Mouse (Mus musculus): Measurements from ENCODE around the gene Ubap1l. TPM values are rescaled to one million over a fixed set of nuclear protein-coding genes. Genes with fewer than 3 reads are reported as not detected.

The Ubap1l gene
- total and polyA plus RNA-seq, 3 experiments = 0.13 TPM; not detected in 2

- H3K4me2 ChIP-seq (ENCODE audit: insufficient read depth, low read depth, poor library complexity, severe bottlenecking) = no peak overlapping the region
- DNase-seq (ENCODE audit: extremely low read depth) = no peak
- H3K27ac ChIP-seq (ENCODE audit: insufficient read depth, low read depth) = no peak overlapping the region
- TF ChIP-seq CHD2 (IDR thresholded peaks at IDR 0.05; ENCODE audit: low read length) = no peak
- no peak for TF ChIP-seq ZMIZ1 (IDR thresholded peaks at IDR 0.05; ENCODE audit: low read depth, low read length)
- TF ChIP-seq MAZ (IDR thresholded peaks at IDR 0.05; ENCODE audit: low read depth, low read length) = no peak
- no peak for TF ChIP-seq MXI1 (IDR thresholded peaks at IDR 0.05; ENCODE audit: low read depth, low read length)
- no peak for TF ChIP-seq ZC3H11A (IDR thresholded peaks at IDR 0.05; ENCODE audit: low read depth, low read length)
- TF ChIP-seq KAT2A (IDR thresholded peaks at IDR 0.05; ENCODE audit: insufficient replicate concordance, low read length) = no peak
- no peak for TF ChIP-seq ZKSCAN1 (IDR thresholded peaks at IDR 0.05; ENCODE audit: borderline replicate concordance, low read depth, low read length)
- TF ChIP-seq SMC3 (IDR thresholded peaks at IDR 0.05; ENCODE audit: low read depth, low read length) = no peak
- no peak for TF ChIP-seq TBP (conservative IDR thresholded peaks at IDR 0.05; ENCODE audit: low read depth, low read length)
- TF ChIP-seq HCFC1 (IDR thresholded peaks at IDR 0.05; ENCODE audit: low read depth, low read length) = no peak
- TF ChIP-seq UBTF (IDR thresholded peaks at IDR 0.05; ENCODE audit: low read depth, low read length) = no peak
- TF ChIP-seq MAFK (IDR thresholded peaks at IDR 0.05; ENCODE audit: insufficient replicate concordance, low read length) = no peak
- H3K79me2 ChIP-seq (replicated peaks; ENCODE audit: control insufficient read depth, extremely low read depth, insufficient read depth, poor library complexity, severe bottlenecking) = no peaks in the 10 kb centered on the region
- H3K4me3 ChIP-seq (replicated peaks in 1 of 3; ENCODE audit: low read depth in 2 of 3, low read length in 2 of 3, poor library complexity in 1 of 3) = no peak overlapping the region
- in situ Hi-C loops (cut with MboI; ENCODE audit: low pct_ligation_motif_present, low pct_unique_long_range_greater_than_20kb, low sequenced_read_pairs) = no loop called here
- dilution Hi-C loops (cut with MboI; ENCODE audit: extremely low pct_ligation_motif_present, extremely low pct_unique_long_range_greater_than_20kb, low sequenced_read_pairs) = no loop called here
- H3K9ac ChIP-seq (ENCODE audit: insufficient read depth, low read depth) = no peak overlapping the region
- H3K36me3 ChIP-seq (replicated peaks in 1 of 2; ENCODE audit: control insufficient read depth in 1 of 2, insufficient read depth in 1 of 2, low read length in 1 of 2) = peaks cover 23 to 61% of the 10 kb centered on the region in 2 experiments
- no peaks in the 10 kb centered on the region for H3K27me3 ChIP-seq (replicated peaks)
- no peaks in the 10 kb centered on the region for H3K9me3 ChIP-seq (replicated peaks; ENCODE audit: low read length)
- no peaks in the 10 kb centered on the region for H3K4me1 ChIP-seq (ENCODE audit: control insufficient read depth in 1 of 2, insufficient read depth in 2 of 2)
Measured at GRCm38 (mm10) chr9:65363684-65364083, 2.8 kb downstream of the Ubap1l start.

- no peak for DNase-seq (ENCODE audit: extremely low read depth)
- no peaks in the 10 kb centered on the region for H3K27me3 ChIP-seq (replicated peaks)
- TF ChIP-seq MEF2A (IDR thresholded peaks at IDR 0.05; ENCODE audit: borderline replicate concordance, low read depth, low read length) (no peak), JUND (conservative IDR thresholded peaks at IDR 0.05; ENCODE audit: low read depth, low read length) (no peak), GABPA (IDR thresholded peaks at IDR 0.05; ENCODE audit: insufficient replicate concordance, low read depth, low read length) (no peak), EP300 (IDR thresholded peaks at IDR 0.05; ENCODE audit: low read length) (no peak), ZNF384 (IDR thresholded peaks at IDR 0.05; ENCODE audit: low read depth, low read length) (no peak), SMC3 (IDR thresholded peaks at IDR 0.05; ENCODE audit: low read depth, low read length) (no peak), POLR2AphosphoS2 (IDR thresholded peaks at IDR 0.05; ENCODE audit: low read depth, low read length) (no peak), ELF1 (IDR thresholded peaks at IDR 0.05; ENCODE audit: low read depth, low read length) (no peak), JUN (IDR thresholded peaks at IDR 0.05; ENCODE audit: insufficient read depth, low read depth, low read length) (no peak), TBP (conservative IDR thresholded peaks at IDR 0.05; ENCODE audit: low read depth, low read length) (no peak), BHLHE40 (IDR thresholded peaks at IDR 0.05; ENCODE audit: low read depth, low read length) (no peak)
- no peaks in the 10 kb centered on the region for H3K79me2 ChIP-seq (replicated peaks; ENCODE audit: control insufficient read depth, extremely low read depth, insufficient read depth, poor library complexity, severe bottlenecking)
- no peak overlapping the region for H3K4me2 ChIP-seq (ENCODE audit: insufficient read depth, low read depth, poor library complexity, severe bottlenecking)
- dilution Hi-C loops (cut with MboI; ENCODE audit: extremely low pct_ligation_motif_present, extremely low pct_unique_long_range_greater_than_20kb, low sequenced_read_pairs) = no loop called here
- in situ Hi-C loops (cut with MboI; ENCODE audit: low pct_ligation_motif_present, low pct_unique_long_range_greater_than_20kb, low sequenced_read_pairs) = no loop called here
- H3K36me3 ChIP-seq (replicated peaks in 1 of 2; ENCODE audit: control insufficient read depth in 1 of 2, insufficient read depth in 1 of 2, low read length in 1 of 2) = peaks cover 11 to 49% of the 10 kb centered on the region in 2 experiments
- no peaks in the 10 kb centered on the region for H3K9me3 ChIP-seq (replicated peaks; ENCODE audit: low read length)
- H3K27ac ChIP-seq (ENCODE audit: insufficient read depth, low read depth) = no peak overlapping the region
- H3K4me1 ChIP-seq (ENCODE audit: control insufficient read depth in 1 of 2, insufficient read depth in 2 of 2) = no peaks in the 10 kb centered on the region
- no peak overlapping the region for H3K9ac ChIP-seq (ENCODE audit: insufficient read depth, low read depth)
- H3K4me3 ChIP-seq (replicated peaks in 1 of 3; ENCODE audit: low read depth in 2 of 3, low read length in 2 of 3, poor library complexity in 1 of 3) = no peak overlapping the region
Measured at GRCm38 (mm10) chr9:65365721-65366120, 4.9 kb downstream of the Ubap1l start.

Measured in CH12.LX (cell line).